Mouse (Mus musculus): Measurements from ENCODE around the gene Fitm2.

GRCm38 (mm10) chr2:163422895-163423660 is 49.4 kb downstream of the Fitm2 start:
- TF ChIP-seq CTCF (IDR thresholded peaks at IDR 0.05; ENCODE audit: borderline replicate concordance, insufficient read depth, low read length), result no peak
- TF ChIP-seq POLR2A (IDR thresholded peaks at IDR 0.05; ENCODE audit: low read depth, low read length), result no peak; the same call in 1 of the 2 replicates

Data from embryonic fibroblast, embryonic 13.5 days (primary cell).